Mouse (Mus musculus) heart, postnatal 14 days (tissue): ENCODE measurements around the gene Naip2. TPM values are rescaled to one million over a fixed set of nuclear protein-coding genes. Genes with fewer than 3 reads are reported as not detected.
A peak's percentile ranks its signal among the peaks of the same experiment; 100 is the strongest.

Source experiments
- DNase-seq, 2 experiments: peaks; one replicate each; pipeline ENCODE4 v3.0.0; 2021 to 2022
- intact Hi-C: fragments of 180-260 bp; cut with DNase I; formaldehyde crosslinking; loops from one replicate; pipeline ENCODE4 v1.15.1; 2025
- total RNA-seq, 2 experiments: library from RNA; stranded (reverse); gene quantifications; 2 replicates each; pipeline ENCODE4 v1.2.3; 2021

Naip2 gene
- total RNA-seq, 2 experiments from 2014 or later, result 0.44 to 0.50 TPM

DNA sequence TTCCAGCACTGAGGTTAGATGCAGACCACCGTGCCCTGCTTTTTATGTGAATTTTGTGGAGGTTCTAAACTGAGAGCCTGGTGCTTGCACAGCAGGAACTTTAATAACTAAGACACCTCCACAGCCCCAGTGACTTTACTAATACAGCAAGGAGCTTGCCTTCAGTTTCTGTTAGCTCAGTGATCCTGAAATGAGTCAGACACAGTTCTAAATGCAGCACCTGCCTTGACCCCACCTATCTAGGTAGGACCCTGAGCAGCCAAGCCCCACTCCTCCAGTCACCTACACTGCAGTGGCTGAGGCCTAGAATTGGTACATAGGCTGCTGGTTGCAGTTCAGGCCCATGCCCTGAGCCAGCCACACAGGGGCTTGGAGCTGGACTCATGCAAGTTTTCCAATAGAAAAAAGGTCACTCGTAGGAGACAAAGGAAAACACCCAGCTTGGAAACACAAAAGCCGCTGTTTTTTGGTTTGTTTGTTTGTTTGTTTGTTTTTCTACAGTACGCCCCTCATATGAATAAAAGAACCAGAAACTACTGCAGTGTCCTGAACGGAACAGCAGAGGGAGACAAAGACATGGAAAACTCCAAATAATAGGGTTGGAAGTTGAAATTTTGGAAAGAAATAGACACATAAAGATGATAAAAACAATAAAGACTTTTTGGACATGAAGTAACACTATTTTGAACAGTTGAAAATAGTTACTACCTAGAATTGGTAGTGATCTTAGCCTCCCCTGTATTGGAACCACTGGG is 89.5 kb downstream of the Naip2 start:
- intact Hi-C loops, result loop anchor here (5.0 kb wide), 1 partner anchor 280 kb away; no protein-coding TSS in a partner anchor
- peak in 1 of 2 experiments; percentile 7 for DNase-seq

DNA sequence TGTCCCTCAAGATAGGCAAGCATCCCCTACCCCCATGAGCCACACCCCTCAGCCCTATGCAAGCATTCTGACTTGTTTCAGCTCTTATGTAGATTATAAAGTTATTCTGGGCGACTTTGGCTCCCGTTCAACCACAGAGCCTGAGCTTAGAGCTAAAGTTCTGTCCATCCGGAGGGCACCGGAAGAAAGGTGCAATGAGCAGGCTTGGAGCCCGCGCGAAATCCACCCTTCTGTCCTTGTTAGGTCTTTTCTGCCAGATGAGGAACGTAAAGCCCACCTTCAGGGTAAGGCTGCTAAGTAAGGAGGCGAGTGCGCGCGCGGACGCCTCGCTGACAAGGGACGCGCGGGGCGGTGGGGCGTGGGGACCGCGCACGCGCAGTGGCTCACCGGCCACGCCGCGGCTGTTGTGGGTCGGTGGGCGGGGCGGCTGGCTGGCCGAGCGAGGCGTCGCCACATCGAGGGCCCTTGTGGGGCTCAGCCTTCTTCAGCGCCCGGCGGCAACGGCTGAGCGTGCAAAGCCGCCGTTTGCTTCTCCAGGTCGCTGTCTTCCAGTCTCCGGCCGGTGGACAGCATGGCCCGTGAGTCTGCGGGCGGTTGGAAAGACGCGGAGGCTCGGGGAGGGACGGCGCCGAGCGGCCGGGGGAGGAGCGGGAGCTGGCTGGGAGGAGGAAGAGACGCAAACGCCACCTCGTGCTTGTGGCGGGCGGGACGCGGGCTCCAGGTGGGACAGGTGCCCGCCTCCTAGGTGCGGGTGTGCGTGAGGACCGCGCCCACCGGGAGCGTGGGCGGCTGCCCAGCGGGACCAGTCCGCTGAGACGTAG is 94.0 kb downstream of the Naip2 start, which contains the start of gene Serf1:
Serf1 (plus strand) TSS at position 361 of the 821 bp plus-strand sequence.
- DNase-seq, result peak; percentile 84 to 90
- intact Hi-C loops, result no loop called here

DNA sequence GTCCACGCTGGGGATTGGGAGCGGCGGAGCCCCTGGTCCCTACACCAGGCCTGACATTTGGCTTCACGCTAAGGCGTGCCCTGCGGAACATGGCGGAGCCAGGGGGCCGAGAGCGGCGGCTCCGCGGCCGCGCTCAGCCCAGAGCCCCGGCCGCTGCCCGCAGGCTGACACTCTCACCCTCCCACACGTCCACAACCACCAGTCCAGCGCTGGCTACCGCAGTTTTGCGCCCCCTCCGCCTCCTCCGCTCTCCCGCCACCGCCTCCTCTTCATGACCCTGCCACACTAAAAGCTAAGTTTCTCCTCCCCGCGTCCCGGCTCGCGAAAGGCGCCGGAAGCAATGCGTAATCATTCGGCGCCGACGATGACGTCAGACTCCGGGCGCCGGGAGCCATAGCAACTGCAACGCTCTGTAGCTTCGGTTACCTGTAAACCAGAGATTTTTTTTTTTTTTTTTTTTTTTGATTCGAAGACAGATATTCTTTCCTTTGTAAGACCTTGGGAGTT is 98.1 kb downstream of the Naip2 start, which contains the start of gene Bdp1:
Bdp1 (minus strand) TSS at position 323 of the 507 bp plus-strand sequence.
- DNase-seq, result peak; percentile 95 to 99
- intact Hi-C loops, result no loop called here

DNA sequence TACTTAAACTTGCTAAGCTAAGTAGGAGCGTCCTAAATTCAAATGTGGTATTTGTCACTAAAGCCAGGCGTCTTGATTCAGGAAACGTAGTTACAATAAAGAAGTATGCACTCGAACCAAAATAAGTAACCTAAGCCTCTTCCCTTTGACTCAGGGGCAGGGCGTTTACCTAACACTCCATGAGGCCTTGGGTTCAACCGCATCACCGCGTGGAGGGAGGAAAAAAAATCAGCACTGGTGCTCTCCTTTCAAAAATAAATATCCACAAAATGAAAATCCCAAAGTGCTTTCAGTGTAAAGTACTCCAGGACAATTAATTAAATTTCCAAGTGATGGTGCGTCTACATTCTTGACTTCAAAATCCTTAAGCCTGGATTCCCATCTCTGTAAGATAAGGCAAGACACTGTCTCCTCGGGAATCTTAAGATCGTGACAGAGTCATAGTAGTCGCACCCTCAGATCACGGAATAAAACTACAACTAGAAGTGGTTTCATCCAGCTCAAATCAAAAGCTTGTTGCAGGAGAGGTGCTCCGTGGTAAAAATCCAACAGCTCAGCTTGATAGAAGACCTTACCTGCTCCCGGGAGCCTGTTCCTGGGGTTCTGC is 98.7 kb downstream of the Naip2 start:
- no peak for DNase-seq
- intact Hi-C loops, result no loop called here

DNA sequence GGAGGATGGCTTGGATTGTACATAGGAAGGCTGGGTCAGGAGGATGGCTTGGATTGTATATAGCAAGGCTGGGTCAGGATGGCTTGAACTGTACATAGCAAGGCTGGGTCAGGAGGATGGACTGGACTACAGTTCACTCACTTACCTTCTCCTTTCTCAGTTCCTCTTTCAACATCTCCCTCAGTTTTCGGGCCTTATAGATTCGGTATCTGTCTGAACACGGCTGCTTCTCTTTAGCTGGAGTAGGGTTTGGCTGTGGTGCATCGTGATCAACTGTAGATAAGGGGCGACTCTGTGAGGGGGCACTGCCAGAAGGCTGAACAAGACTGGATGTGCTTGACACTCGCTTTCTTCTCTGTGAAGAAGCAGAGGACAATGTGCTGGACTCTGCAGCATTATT is 103.1 kb downstream of the Naip2 start:
- no peak for DNase-seq
- intact Hi-C loops, result no loop called here

Other genes with a start within 250 kb of the Naip2 start
- gene Mccc2, start 186.5 kb downstream of the Naip2 start, total RNA-seq, result 10 to 100 TPM; 50.1 to 55.5 TPM
- gene Bdp1, start 98.0 kb downstream of the Naip2 start, total RNA-seq, result 10 to 100 TPM; 29.2 to 30.3 TPM
- gene Serf1, start 94.1 kb downstream of the Naip2 start, total RNA-seq, result 1 to 10 TPM; 8.9 to 10.0 TPM
- gene Smn1, start 77.2 kb downstream of the Naip2 start, total RNA-seq, result 10 to 100 TPM; 16.2 to 17.3 TPM
- under 1 TPM; 0.32 to 0.33 TPM for gene Naip5, start 44.2 kb upstream of the Naip2 start, total RNA-seq
- gene Naip6, start 115.6 kb upstream of the Naip2 start, total RNA-seq, result under 1 TPM; 0.20 to 0.22 TPM